Mouse (Mus musculus) lung, postnatal 4 days (tissue): Measurements from ENCODE around the gene Olfr1389.
"Not testable (repeated sequence)": the region's sequence is repeated elsewhere in the genome, so short reads cannot be mapped to it uniquely, and the experiment has no call there.

Source experiments
- DNase-seq, 2 experiments: peaks; one replicate each; pipeline ENCODE4 v3.0.0; 2021

Olfr1389 gene

DNA sequence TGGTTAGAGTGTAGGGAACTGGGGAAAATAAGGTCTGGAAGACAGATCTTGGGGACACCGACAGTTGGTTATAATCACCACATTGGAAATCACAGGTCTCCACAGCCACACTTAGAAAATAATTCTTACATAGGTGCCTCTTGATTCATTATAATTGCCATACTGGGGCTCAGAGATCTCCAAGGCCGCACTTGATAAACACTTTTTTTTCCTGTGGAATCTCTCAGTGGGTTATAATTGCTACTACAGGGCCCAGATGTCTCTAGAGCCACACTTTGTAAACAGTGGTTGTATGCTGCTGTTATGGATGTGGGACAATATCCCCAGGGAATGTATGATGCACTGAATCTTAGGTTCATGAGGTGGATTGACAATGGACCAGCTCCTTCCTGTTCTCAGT lies at the start of gene Olfr1389:
Olfr1389 (plus strand) TSS at position 301 of the 400 bp plus-strand sequence.
- no peak for DNase-seq

GRCm38 (mm10) chr11:49383133-49383532 lies 39.7 kb upstream of the Olfr1389 start:
- DNase-seq: no peak

GRCm38 (mm10) chr11:49386118-49386517 lies 36.7 kb upstream of the Olfr1389 start:
- not testable (repeated sequence) for DNase-seq

GRCm38 (mm10) chr11:49392707-49393106 lies 30.2 kb upstream of the Olfr1389 start:
- not testable (repeated sequence) for DNase-seq

- no peak for DNase-seq
Measured at GRCm38 (mm10) chr11:49406784-49407183, 16.1 kb upstream of the Olfr1389 start.

GRCm38 (mm10) chr11:49410540-49410939 lies 12.3 kb upstream of the Olfr1389 start:
- no peak for DNase-seq

DNA sequence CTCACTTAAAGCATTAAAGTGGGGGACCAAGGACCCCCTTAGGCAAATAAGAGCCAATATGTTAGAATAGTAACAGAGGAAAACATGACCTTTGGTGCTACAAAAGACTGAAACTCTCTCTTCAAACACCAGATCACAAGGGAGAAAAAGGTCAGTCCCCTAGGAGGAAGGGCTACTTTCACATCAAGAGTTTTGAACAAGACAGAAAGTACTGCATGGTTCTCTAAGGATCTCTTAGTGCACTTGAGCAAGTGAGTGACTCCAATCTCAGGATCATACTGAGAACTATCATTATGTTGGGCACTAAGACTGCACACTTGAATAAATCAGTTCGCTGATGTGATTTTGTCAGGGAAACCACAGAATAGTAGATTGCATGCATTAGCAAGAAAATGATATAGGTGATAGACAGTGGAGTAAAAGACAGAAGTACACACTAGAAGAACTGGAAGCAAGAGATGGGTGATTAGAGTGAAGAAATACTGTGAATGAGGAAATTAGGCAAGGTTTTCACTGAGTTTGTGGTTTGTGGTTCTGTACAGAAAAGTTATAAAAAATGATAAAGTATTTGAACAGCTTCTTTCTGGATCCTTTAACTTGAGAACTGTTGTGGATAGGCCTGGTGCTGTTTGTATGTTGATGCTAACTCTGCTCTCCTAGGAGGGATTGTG lies 2.5 kb downstream of the Olfr1389 start:
- no peak for DNase-seq

DNA sequence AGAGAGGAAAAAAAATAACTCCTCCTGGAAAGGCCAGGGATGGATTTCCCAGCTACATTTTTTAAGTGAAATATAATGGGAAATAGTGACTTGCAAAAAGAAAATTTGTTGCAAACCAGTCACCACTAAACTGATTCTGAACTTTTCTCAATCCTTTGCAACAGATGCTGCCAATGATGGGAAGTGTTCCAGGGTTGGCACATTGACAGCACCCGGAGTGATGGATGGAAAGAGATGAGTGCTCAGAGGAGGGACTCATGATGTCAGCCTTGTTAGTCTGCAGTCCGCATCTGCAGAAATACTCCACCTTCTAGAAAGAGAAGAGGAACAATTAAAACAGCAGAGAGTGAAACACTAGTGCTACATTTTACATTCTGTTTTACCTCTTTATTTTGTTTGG lies 6.8 kb downstream of the Olfr1389 start:
- DNase-seq: no peak

GRCm38 (mm10) chr11:49436411-49436810 lies 13.5 kb downstream of the Olfr1389 start, which contains the start of gene Olfr1388:
Olfr1388 (plus strand) TSS chr11:49436624.
- DNase-seq: no peak

GRCm38 (mm10) chr11:49455043-49455442 lies 32.2 kb downstream of the Olfr1389 start, which contains the start of gene Olfr1387:
Olfr1387 (plus strand) TSS chr11:49455343.
- no peak for DNase-seq

- DNase-seq: not testable (repeated sequence)
Measured at GRCm38 (mm10) chr11:49464746-49465145, 41.9 kb downstream of the Olfr1389 start, which contains the start of gene Olfr1386. Olfr1386 (plus strand) TSS chr11:49465046.
